Mouse (Mus musculus) lung, adult 2 months (tissue): ENCODE measurements around the gene Inha.

Experiments used
- CTCF ChIP-seq: fragments of 200-500 bp; IDR thresholded peaks from 2 replicates; pipeline ENCODE4 v1.5.1; 2011; ENCODE audit warnings: mild to moderate bottlenecking, low read length, control low read depth; ENCODE audit not compliant: insufficient read depth
- POLR2A ChIP-seq: fragments of 200-500 bp; IDR thresholded peaks from 2 replicates; pipeline ENCODE4 v1.6.1; 2011; ENCODE audit warnings: low read depth, mild to moderate bottlenecking, control low read depth, low read length, borderline replicate concordance; ENCODE audit errors: extremely low read depth

- TF ChIP-seq CTCF = no peak
- no peak for TF ChIP-seq POLR2A
These were observed 50.2 kb downstream of the Inha start for GRCm38 (mm10) chr1:75557041-75557440.
